Mouse (Mus musculus) CH12.LX (cell line): ENCODE results near the gene Pptc7. TPM values are rescaled to one million over a fixed set of nuclear protein-coding genes. Genes with fewer than 3 reads are reported as not detected.

Source experiments
- DNase-seq: peaks from one replicate; pipeline ENCODE4 v3.0.0-alpha.2; 2013; ENCODE audit errors: extremely low read depth
- H3K27ac ChIP-seq: 2 replicates; pipeline ENCODE4 v1.5.1; 2012; ENCODE audit warnings: low read depth, mild to moderate bottlenecking, control low read depth, moderate library complexity; ENCODE audit not compliant: insufficient read depth
- H3K27me3 ChIP-seq: replicated peaks from 2 replicates; pipeline ENCODE3; 2012; ENCODE audit warnings: inconsistent platforms
- H3K36me3 ChIP-seq, 2 experiments: replicated peaks in 1 of 2; 2 replicates each; pipeline versions ENCODE3 to v1.6.1; 2012; ENCODE audit warnings: inconsistent platforms in 1 of 2, low read length in 1 of 2, mild to moderate bottlenecking in 1 of 2, mixed read lengths in 1 of 2, moderate library complexity in 1 of 2; ENCODE audit not compliant: control insufficient read depth in 1 of 2, insufficient read depth in 1 of 2
- H3K4me1 ChIP-seq, 2 experiments: 2 replicates each; pipeline ENCODE4 v1.6.1; 2012; ENCODE audit warnings: inconsistent platforms in 1 of 2, moderate library complexity in 1 of 2; ENCODE audit not compliant: insufficient read depth in 2 of 2, control insufficient read depth in 1 of 2
- H3K4me2 ChIP-seq: 2 replicates; pipeline ENCODE4 v1.6.1; 2012; ENCODE audit warnings: low read depth, mild to moderate bottlenecking, control low read depth; ENCODE audit not compliant: poor library complexity, insufficient read depth, severe bottlenecking
- H3K4me3 ChIP-seq, 3 experiments: fragments of 150-350 bp in 1 of 3; sonication (generic) in 1 of 3; replicated peaks in 1 of 3; 2 replicates each; pipeline versions ENCODE3 to v1.5.1; 2011 to 2012; ENCODE audit warnings: low read depth in 2 of 3, low read length in 2 of 3, mild to moderate bottlenecking in 2 of 3, moderate library complexity in 2 of 3, control low read depth in 1 of 3, improper control_type of control experiment in 1 of 3, inconsistent platforms in 1 of 3, mixed read lengths in 1 of 3; ENCODE audit not compliant: poor library complexity in 1 of 3
- H3K79me2 ChIP-seq: replicated peaks from 2 replicates; pipeline ENCODE4 v1.6.1; 2012; ENCODE audit warnings: mild to moderate bottlenecking, moderate library complexity; ENCODE audit not compliant: control insufficient read depth, poor library complexity, insufficient read depth, severe bottlenecking; ENCODE audit errors: extremely low read depth
- H3K9ac ChIP-seq: 2 replicates; pipeline ENCODE4 v1.6.1; 2012; ENCODE audit warnings: low read depth, mild to moderate bottlenecking, control low read depth, moderate library complexity; ENCODE audit not compliant: insufficient read depth
- H3K9me3 ChIP-seq: replicated peaks from 2 replicates; pipeline ENCODE3; 2012; ENCODE audit warnings: low read length, inconsistent platforms, mixed read lengths
- BHLHE40 ChIP-seq: IDR thresholded peaks from 2 replicates; pipeline ENCODE4 v1.6.1; 2011; ENCODE audit warnings: mild to moderate bottlenecking, low read depth, low read length, improper control_type of control experiment
- CHD2 ChIP-seq: IDR thresholded peaks from 2 replicates; pipeline ENCODE4 v1.6.1; 2011; ENCODE audit warnings: low read length, improper control_type of control experiment
- CTCF ChIP-seq, 2 experiments: IDR thresholded peaks in 1 of 2; conservative IDR thresholded peaks in 1 of 2; 2 replicates each; pipeline ENCODE4 v1.5.1; 2011 to 2012; ENCODE audit warnings: low read depth in 2 of 2, low read length in 2 of 2, improper control_type of control experiment in 1 of 2, inconsistent platforms in 1 of 2, mild to moderate bottlenecking in 1 of 2, moderate library complexity in 1 of 2
- EP300 ChIP-seq: IDR thresholded peaks from 2 replicates; pipeline ENCODE4 v1.6.1; 2011; ENCODE audit warnings: low read length, improper control_type of control experiment
- ETS1 ChIP-seq: conservative IDR thresholded peaks from 2 replicates; pipeline ENCODE4 v1.6.1; 2012; ENCODE audit warnings: low read depth, mild to moderate bottlenecking, inconsistent platforms, low read length, improper control_type of control experiment, moderate library complexity
- JUN ChIP-seq: IDR thresholded peaks from 2 replicates; pipeline ENCODE4 v1.6.1; 2011; ENCODE audit warnings: low read depth, mild to moderate bottlenecking, low read length, improper control_type of control experiment, moderate library complexity; ENCODE audit not compliant: insufficient read depth
- JUND ChIP-seq: conservative IDR thresholded peaks from 2 replicates; pipeline ENCODE4 v1.6.1; 2011; ENCODE audit warnings: low read depth, low read length, improper control_type of control experiment
- MAFK ChIP-seq: IDR thresholded peaks from 2 replicates; pipeline ENCODE4 v1.6.1; 2011; ENCODE audit warnings: low read length, improper control_type of control experiment; ENCODE audit not compliant: insufficient replicate concordance
- MAX ChIP-seq: IDR thresholded peaks from 2 replicates; pipeline ENCODE4 v1.6.1; 2011; ENCODE audit warnings: low read length, improper control_type of control experiment
- MAZ ChIP-seq: IDR thresholded peaks from 2 replicates; pipeline ENCODE4 v1.6.1; 2012; ENCODE audit warnings: low read depth, mild to moderate bottlenecking, inconsistent platforms, low read length, improper control_type of control experiment, moderate library complexity
- MEF2A ChIP-seq: IDR thresholded peaks from 2 replicates; pipeline ENCODE4 v1.6.1; 2014; ENCODE audit warnings: low read depth, mild to moderate bottlenecking, inconsistent platforms, low read length, improper control_type of control experiment, borderline replicate concordance
- MXI1 ChIP-seq: IDR thresholded peaks from 2 replicates; pipeline ENCODE4 v1.6.1; 2011; ENCODE audit warnings: mild to moderate bottlenecking, low read depth, low read length, improper control_type of control experiment
- NRF1 ChIP-seq: IDR thresholded peaks from 2 replicates; pipeline ENCODE4 v1.6.1; 2014; ENCODE audit warnings: low read depth, mild to moderate bottlenecking, inconsistent platforms, low read length, improper control_type of control experiment, moderate library complexity
- POLR2A ChIP-seq: IDR thresholded peaks from 2 replicates; pipeline ENCODE4 v1.6.1; 2011; ENCODE audit warnings: low read depth, mild to moderate bottlenecking, improper control_type of control experiment, low read length
- POLR2AphosphoS2 ChIP-seq: IDR thresholded peaks from 2 replicates; pipeline ENCODE4 v1.6.1; 2011; ENCODE audit warnings: low read depth, low read length, improper control_type of control experiment
- RAD21 ChIP-seq: IDR thresholded peaks from 2 replicates; pipeline ENCODE4 v1.6.1; 2011; ENCODE audit warnings: low read depth, mild to moderate bottlenecking, low read length, improper control_type of control experiment, moderate library complexity
- SIN3A ChIP-seq: IDR thresholded peaks from 2 replicates; pipeline ENCODE4 v1.6.1; 2012; ENCODE audit warnings: low read length, improper control_type of control experiment, inconsistent platforms
- SMC3 ChIP-seq: IDR thresholded peaks from 2 replicates; pipeline ENCODE4 v1.6.1; 2011; ENCODE audit warnings: low read depth, low read length, improper control_type of control experiment
- TCF12 ChIP-seq: IDR thresholded peaks from 2 replicates; pipeline ENCODE4 v1.6.1; 2014; ENCODE audit warnings: low read depth, mild to moderate bottlenecking, inconsistent platforms, low read length, improper control_type of control experiment
- UBTF ChIP-seq: IDR thresholded peaks from 2 replicates; pipeline ENCODE4 v1.6.1; 2012; ENCODE audit warnings: low read depth, mild to moderate bottlenecking, inconsistent platforms, low read length, improper control_type of control experiment, moderate library complexity
- USF2 ChIP-seq: conservative IDR thresholded peaks from 2 replicates; pipeline ENCODE4 v1.6.1; 2011; ENCODE audit warnings: low read depth, low read length, improper control_type of control experiment
- ZC3H11A ChIP-seq: IDR thresholded peaks from 2 replicates; pipeline ENCODE4 v1.6.1; 2012; ENCODE audit warnings: low read depth, mild to moderate bottlenecking, inconsistent platforms, low read length, improper control_type of control experiment
- ZNF384 ChIP-seq: IDR thresholded peaks from 2 replicates; pipeline ENCODE4 v1.6.1; 2012; ENCODE audit warnings: low read depth, low read length, improper control_type of control experiment, inconsistent platforms
- dilution Hi-C: fragments of 300-500 bp; cut with MboI; formaldehyde crosslinking; loops from 2 replicates; pipeline ENCODE4 v1.14.3; 2020; ENCODE audit warnings: low sequenced_read_pairs; ENCODE audit not compliant: extremely low pct_unique_long_range_greater_than_20kb, extremely low pct_ligation_motif_present
- in situ Hi-C: fragments of 300-500 bp; cut with MboI; formaldehyde crosslinking; loops from 3 replicates; pipeline ENCODE4 v1.14.3; 2019; ENCODE audit warnings: low sequenced_read_pairs, low pct_ligation_motif_present, low pct_unique_long_range_greater_than_20kb, mixed read lengths
- polyA plus RNA-seq: library from polyadenylated mRNA; unstranded; fragments of >175 nt; gene quantifications from 2 replicates; pipeline ENCODE4 v1.2.1, GENCODE M21; 2012; ENCODE audit warnings: low read depth; ENCODE audit not compliant: insufficient read length
- total RNA-seq, 2 experiments: library from RNA; depleted of rRNA; stranded (reverse); fragments of 300-350 nt in 1 of 2; fragments of >200 nt in 1 of 2; gene quantifications; 2 replicates each; pipeline ENCODE4 v1.2.3; 2012 to 2014

The Pptc7 gene
- total and polyA plus RNA-seq, 3 experiments, result 17.1 to 25.9 (median 23.6) TPM

- peaks cover 45 to 60% of the 10 kb centered on the region in 2 experiments for H3K36me3 ChIP-seq
- no peaks in the 10 kb centered on the region for H3K27me3 ChIP-seq
- H3K4me3 ChIP-seq, result peak overlapping the region in 1 of 3 experiments; percentile 7
- H3K9ac ChIP-seq, result no peak overlapping the region
- peaks cover 18 to 58% of the 10 kb centered on the region in 2 experiments for H3K4me1 ChIP-seq
- H3K4me2 ChIP-seq, result peak overlapping the region; percentile 27; the same call in 1 of the 2 replicates
- dilution Hi-C loops (no loop called here), in situ Hi-C loops (loop anchor here (25.0 kb wide), 1 partner anchor 121 kb away; the partner anchor contains the start of gene Ccdc63)
- TF ChIP-seq SIN3A (no peak), JUND (no peak), MAZ (no peak), ETS1 (no peak; the same call in 1 of the 2 replicates), ZNF384 (no peak), UBTF (no peak), TCF12 (no peak), USF2 (no peak), MEF2A (peak; percentile 78; the same call in 1 of the 2 replicates), CHD2 (no peak), MAFK (no peak), ZC3H11A (no peak), BHLHE40 (peak; percentile 65), MAX (no peak), JUN (no peak), EP300 (peak; percentile 62), POLR2AphosphoS2 (no peak), RAD21 (no peak; the same call in 1 of the 2 replicates)
- peak overlapping the region; percentile 81 for H3K27ac ChIP-seq
- peak; percentile 35 for DNase-seq
- H3K79me2 ChIP-seq, result no peaks in the 10 kb centered on the region
- no peaks in the 10 kb centered on the region for H3K9me3 ChIP-seq
Measured at GRCm38 (mm10) chr5:122258027-122258741, 26.0 kb upstream of the Pptc7 start.

GRCm38 (mm10) chr5:122262104-122262503, 22.1 kb upstream of the Pptc7 start:
- no peaks in the 10 kb centered on the region for H3K9me3 ChIP-seq
- no peaks in the 10 kb centered on the region for H3K27me3 ChIP-seq
- H3K4me2 ChIP-seq, result no peak overlapping the region
- peak; percentile 53 for DNase-seq
- H3K4me3 ChIP-seq, result no peak overlapping the region
- in situ Hi-C loops, result loop anchor here (25.0 kb wide), 1 partner anchor 125 kb away; the partner anchor contains the start of gene Ccdc63
- peaks cover 20 to 68% of the 10 kb centered on the region in 2 experiments for H3K4me1 ChIP-seq
- peaks cover 22 to 26% of the 10 kb centered on the region in 2 experiments for H3K36me3 ChIP-seq
- H3K9ac ChIP-seq, result no peak overlapping the region
- dilution Hi-C loops, result no loop called here
- H3K79me2 ChIP-seq, result no peaks in the 10 kb centered on the region
- TF ChIP-seq POLR2A (no peak), SMC3 (peak; percentile 68), UBTF (no peak), RAD21 (peak; percentile 59), NRF1 (no peak), MXI1 (no peak), CTCF (conservative IDR thresholded peaks at IDR 0.05 in 1 of 2, IDR thresholded peaks at IDR 0.05 in 1 of 2; ENCODE audit: low read depth in 2 of 2, low read length in 2 of 2) (peak in 1 of 2 experiments; percentile 58; a peak in 2 of 4 replicates)
- H3K27ac ChIP-seq, result no peak overlapping the region
